Mouse (Mus musculus): ENCODE data around the gene Cpt1c. TPM values are rescaled to one million over a fixed set of nuclear protein-coding genes. Genes with fewer than 3 reads are reported as not detected.

The Cpt1c gene
- polyA plus RNA-seq, 1 experiment from 2014 or later, result 17.1 TPM

GRCm38 (mm10) chr7:45014096-45014451, 39.4 kb upstream of the Cpt1c start:
- WGBS, result 91% methylated on average over 3 of the region's 3 CpGs
- Histone ChIP-seq H3K27ac (ENCODE audit: low read length) (no peak overlapping the region), H3K4me1 (replicated peaks; ENCODE audit: control insufficient read depth, insufficient read depth, low read length) (peaks cover 18% of the 10 kb centered on the region), H3K9ac (ENCODE audit: low read length) (no peak overlapping the region), H3K9me3 (ENCODE audit: control insufficient read depth, low read length) (no peaks in the 10 kb centered on the region), H3K4me3 (ENCODE audit: low read length) (no peak overlapping the region), H3K27me3 (ENCODE audit: control insufficient read depth, insufficient read depth, low read depth, low read length) (no peaks in the 10 kb centered on the region), H3K36me3 (ENCODE audit: control insufficient read depth, insufficient read depth, low read length) (peaks cover 25% of the 10 kb centered on the region), H3K4me2 (ENCODE audit: low read depth, low read length) (no peak overlapping the region)
- ATAC-seq (ENCODE audit: low read depth), result no peak

DNA sequence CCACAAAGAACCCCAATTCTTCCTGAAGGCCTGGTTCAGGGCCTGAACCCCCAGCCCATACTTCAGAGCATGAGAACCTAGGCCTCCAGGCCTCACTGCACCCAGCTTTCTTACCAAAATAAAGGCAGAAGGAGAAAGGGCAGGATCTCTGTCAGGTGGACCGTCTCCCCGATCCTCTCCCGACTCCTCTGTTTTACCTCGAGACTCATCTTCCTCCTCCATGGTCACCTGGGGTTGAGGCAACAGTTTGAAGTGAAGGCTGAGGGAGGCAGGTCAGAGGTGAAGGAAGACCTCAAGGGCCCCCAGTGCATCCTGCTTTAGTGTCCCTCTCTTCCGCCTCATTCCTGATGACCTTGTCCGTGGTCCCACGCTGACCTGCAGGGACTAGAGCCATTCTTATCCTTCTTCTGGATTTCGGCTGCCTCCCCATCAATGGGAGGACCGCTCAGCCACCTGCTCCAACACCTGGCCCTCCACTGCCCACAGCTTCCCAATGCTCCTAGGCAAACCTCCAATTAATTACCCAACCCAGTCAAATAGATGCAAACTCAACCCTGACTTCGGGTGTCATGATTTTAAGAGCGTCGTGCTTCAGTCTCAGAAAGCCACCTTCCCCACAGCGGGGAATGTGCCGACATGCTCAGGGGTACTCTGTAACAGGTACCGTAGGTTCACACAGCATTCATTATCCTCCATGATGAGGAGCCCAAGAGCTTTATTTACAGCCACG, 38.9 kb upstream of the Cpt1c start:
- no peak overlapping the region for H3K27ac ChIP-seq (ENCODE audit: low read length)
- no peak for ATAC-seq (ENCODE audit: low read depth)
- no peak overlapping the region for H3K9ac ChIP-seq (ENCODE audit: low read length)
- 94% methylated on average over 16 of the region's 16 CpGs for WGBS
- no peak overlapping the region for H3K4me2 ChIP-seq (ENCODE audit: low read depth, low read length)
- no peaks in the 10 kb centered on the region for H3K9me3 ChIP-seq (ENCODE audit: control insufficient read depth, low read length)
- no peak overlapping the region for H3K4me3 ChIP-seq (ENCODE audit: low read length)
- H3K27me3 ChIP-seq (ENCODE audit: control insufficient read depth, insufficient read depth, low read depth, low read length), result no peaks in the 10 kb centered on the region
- H3K4me1 ChIP-seq (replicated peaks; ENCODE audit: control insufficient read depth, insufficient read depth, low read length), result peaks cover 13% of the 10 kb centered on the region
- H3K36me3 ChIP-seq (ENCODE audit: control insufficient read depth, insufficient read depth, low read length), result peaks cover 29% of the 10 kb centered on the region

GRCm38 (mm10) chr7:45012824-45013223, 38.2 kb upstream of the Cpt1c start:
- Histone ChIP-seq H3K27ac (ENCODE audit: low read length) (no peak overlapping the region), H3K4me1 (replicated peaks; ENCODE audit: control insufficient read depth, insufficient read depth, low read length) (peaks cover 10% of the 10 kb centered on the region), H3K36me3 (ENCODE audit: control insufficient read depth, insufficient read depth, low read length) (peaks cover 36% of the 10 kb centered on the region), H3K9me3 (ENCODE audit: control insufficient read depth, low read length) (no peaks in the 10 kb centered on the region), H3K4me2 (ENCODE audit: low read depth, low read length) (no peak overlapping the region), H3K9ac (ENCODE audit: low read length) (no peak overlapping the region), H3K27me3 (ENCODE audit: control insufficient read depth, insufficient read depth, low read depth, low read length) (no peaks in the 10 kb centered on the region), H3K4me3 (ENCODE audit: low read length) (no peak overlapping the region)
- no peak for ATAC-seq (ENCODE audit: low read depth)
- 77% methylated on average over 4 of the region's 4 CpGs for WGBS

DNA sequence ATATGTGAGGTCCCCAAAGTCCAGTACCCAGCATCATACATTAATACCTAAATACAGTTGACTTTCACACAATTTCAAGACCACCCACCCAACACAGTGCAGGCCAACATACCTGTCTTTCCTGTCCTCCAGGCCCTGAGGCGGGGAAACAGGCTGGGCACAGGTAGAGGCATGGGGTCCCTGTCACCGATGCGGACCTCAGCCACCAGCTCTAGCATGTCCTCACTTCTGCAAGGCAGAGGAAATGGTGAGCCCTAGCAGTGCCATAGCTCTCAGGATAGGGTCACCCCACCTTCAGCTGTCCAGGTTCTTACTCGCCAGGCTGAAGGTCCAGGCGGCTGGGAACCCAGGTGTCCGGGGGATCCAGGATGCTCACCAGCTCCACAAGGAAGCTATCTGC, 37.4 kb upstream of the Cpt1c start:
- Histone ChIP-seq H3K4me2 (ENCODE audit: low read depth, low read length) (no peak overlapping the region), H3K36me3 (ENCODE audit: control insufficient read depth, insufficient read depth, low read length) (peaks cover 44% of the 10 kb centered on the region), H3K4me3 (ENCODE audit: low read length) (no peak overlapping the region), H3K9me3 (ENCODE audit: control insufficient read depth, low read length) (no peaks in the 10 kb centered on the region), H3K4me1 (replicated peaks; ENCODE audit: control insufficient read depth, insufficient read depth, low read length) (peaks cover 10% of the 10 kb centered on the region), H3K27ac (ENCODE audit: low read length) (no peak overlapping the region), H3K27me3 (ENCODE audit: control insufficient read depth, insufficient read depth, low read depth, low read length) (no peaks in the 10 kb centered on the region), H3K9ac (ENCODE audit: low read length) (no peak overlapping the region)
- 94% methylated on average over 6 of the region's 6 CpGs for WGBS
- no peak for ATAC-seq (ENCODE audit: low read depth)

GRCm38 (mm10) chr7:45008411-45008810, 33.8 kb upstream of the Cpt1c start:
- H3K36me3 ChIP-seq (ENCODE audit: control insufficient read depth, insufficient read depth, low read length), result peaks cover 72% of the 10 kb centered on the region

GRCm38 (mm10) chr7:45007846-45008245, 33.2 kb upstream of the Cpt1c start:
- Histone ChIP-seq H3K9ac (ENCODE audit: low read length) (no peak overlapping the region), H3K4me1 (replicated peaks; ENCODE audit: control insufficient read depth, insufficient read depth, low read length) (no peaks in the 10 kb centered on the region), H3K4me2 (ENCODE audit: low read depth, low read length) (no peak overlapping the region), H3K36me3 (ENCODE audit: control insufficient read depth, insufficient read depth, low read length) (peaks cover 78% of the 10 kb centered on the region), H3K27me3 (ENCODE audit: control insufficient read depth, insufficient read depth, low read depth, low read length) (no peaks in the 10 kb centered on the region), H3K27ac (ENCODE audit: low read length) (no peak overlapping the region), H3K4me3 (ENCODE audit: low read length) (no peak overlapping the region), H3K9me3 (ENCODE audit: control insufficient read depth, low read length) (no peaks in the 10 kb centered on the region)
- 93% methylated on average over 30 of the region's 30 CpGs for WGBS
- ATAC-seq (ENCODE audit: low read depth), result no peak

More at GRCm38 (mm10) chr7:45008411-45008810, 33.8 kb upstream of the Cpt1c start:
- Histone ChIP-seq H3K27me3 (ENCODE audit: control insufficient read depth, insufficient read depth, low read depth, low read length) (no peaks in the 10 kb centered on the region), H3K4me2 (ENCODE audit: low read depth, low read length) (no peak overlapping the region), H3K9ac (ENCODE audit: low read length) (no peak overlapping the region), H3K4me3 (ENCODE audit: low read length) (no peak overlapping the region), H3K9me3 (ENCODE audit: control insufficient read depth, low read length) (no peaks in the 10 kb centered on the region), H3K27ac (ENCODE audit: low read length) (no peak overlapping the region), H3K4me1 (replicated peaks; ENCODE audit: control insufficient read depth, insufficient read depth, low read length) (no peaks in the 10 kb centered on the region)
- ATAC-seq (ENCODE audit: low read depth), result no peak
- WGBS, result 87% methylated on average over 19 of the region's 19 CpGs

DNA sequence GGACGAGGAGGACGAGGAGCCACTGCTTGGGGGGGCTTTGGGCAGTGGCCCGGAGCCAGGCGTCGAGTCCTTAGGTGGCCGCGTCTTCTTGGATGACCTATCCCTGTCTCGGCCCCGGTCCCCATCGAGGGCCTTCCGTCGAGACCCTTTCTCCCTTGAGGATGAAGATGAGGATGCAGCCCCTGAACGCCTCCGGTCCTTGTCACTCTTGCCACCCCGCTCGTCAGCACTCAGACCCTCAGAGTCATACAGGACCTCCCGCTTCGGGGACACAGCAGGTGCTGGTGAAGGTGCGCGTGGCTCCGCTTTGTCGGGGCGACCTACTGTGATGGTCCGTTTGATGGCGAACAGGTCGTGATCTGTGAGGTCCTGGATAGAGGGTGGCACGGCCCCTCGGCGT, 32.5 kb upstream of the Cpt1c start:
- no peak overlapping the region for H3K4me3 ChIP-seq (ENCODE audit: low read length)
- no peaks in the 10 kb centered on the region for H3K9me3 ChIP-seq (ENCODE audit: control insufficient read depth, low read length)
- H3K27me3 ChIP-seq (ENCODE audit: control insufficient read depth, insufficient read depth, low read depth, low read length), result no peaks in the 10 kb centered on the region
- H3K9ac ChIP-seq (ENCODE audit: low read length), result no peak overlapping the region
- ATAC-seq (ENCODE audit: low read depth), result no peak
- H3K4me1 ChIP-seq (replicated peaks; ENCODE audit: control insufficient read depth, insufficient read depth, low read length), result no peaks in the 10 kb centered on the region
- WGBS, result 91% methylated on average over 29 of the region's 29 CpGs
- H3K36me3 ChIP-seq (ENCODE audit: control insufficient read depth, insufficient read depth, low read length), result peaks cover 78% of the 10 kb centered on the region
- H3K4me2 ChIP-seq (ENCODE audit: low read depth, low read length), result no peak overlapping the region
- no peak overlapping the region for H3K27ac ChIP-seq (ENCODE audit: low read length)

GRCm38 (mm10) chr7:45006503-45006902, 31.9 kb upstream of the Cpt1c start:
- WGBS, result 91% methylated on average over 12 of the region's 12 CpGs
- Histone ChIP-seq H3K27me3 (ENCODE audit: control insufficient read depth, insufficient read depth, low read depth, low read length) (no peaks in the 10 kb centered on the region), H3K36me3 (ENCODE audit: control insufficient read depth, insufficient read depth, low read length) (peaks cover 76% of the 10 kb centered on the region), H3K4me2 (ENCODE audit: low read depth, low read length) (no peak overlapping the region), H3K4me1 (replicated peaks; ENCODE audit: control insufficient read depth, insufficient read depth, low read length) (no peaks in the 10 kb centered on the region), H3K4me3 (ENCODE audit: low read length) (no peak overlapping the region), H3K9me3 (ENCODE audit: control insufficient read depth, low read length) (no peaks in the 10 kb centered on the region), H3K9ac (ENCODE audit: low read length) (no peak overlapping the region), H3K27ac (ENCODE audit: low read length) (no peak overlapping the region)
- no peak for ATAC-seq (ENCODE audit: low read depth)

- Histone ChIP-seq H3K36me3 (ENCODE audit: control insufficient read depth, insufficient read depth, low read length) (peaks cover 82% of the 10 kb centered on the region), H3K27ac (ENCODE audit: low read length) (no peak overlapping the region), H3K4me1 (replicated peaks; ENCODE audit: control insufficient read depth, insufficient read depth, low read length) (0 out of 2 replicates have a peak, but pooled peaks cover 3% of the 10 kb centered on the region), H3K27me3 (ENCODE audit: control insufficient read depth, insufficient read depth, low read depth, low read length) (no peaks in the 10 kb centered on the region), H3K9me3 (ENCODE audit: control insufficient read depth, low read length) (no peaks in the 10 kb centered on the region), H3K9ac (ENCODE audit: low read length) (no peak overlapping the region), H3K4me3 (ENCODE audit: low read length) (no peak overlapping the region), H3K4me2 (ENCODE audit: low read depth, low read length) (no peak overlapping the region)
- ATAC-seq (ENCODE audit: low read depth), result no peak
- 72% methylated on average over 5 of the region's 6 CpGs for WGBS
Measured at GRCm38 (mm10) chr7:45005321-45005992, 30.8 kb upstream of the Cpt1c start.

Measured in lung, embryonic 16.5 days (tissue).